Mouse (Mus musculus) T-helper 17 cell (primary cell): ENCODE data around the gene Pak3.

ENCODE experiments used
- in situ Hi-C, 2 experiments: fragments of 300-600 bp; cut with MboI, MseI; formaldehyde crosslinking; loops; 1 replicate in 1 of 2; 2 replicates in 1 of 2; pipeline ENCODE4 v1.15.1; 2025; ENCODE audit warnings: high pct_unique_total_duplicates in 2 of 2

The Pak3 gene

GRCm38 (mm10) chrX:143664221-143665150 is 146.1 kb downstream of the Pak3 start:
- in situ Hi-C loops: no loop called here

DNA sequence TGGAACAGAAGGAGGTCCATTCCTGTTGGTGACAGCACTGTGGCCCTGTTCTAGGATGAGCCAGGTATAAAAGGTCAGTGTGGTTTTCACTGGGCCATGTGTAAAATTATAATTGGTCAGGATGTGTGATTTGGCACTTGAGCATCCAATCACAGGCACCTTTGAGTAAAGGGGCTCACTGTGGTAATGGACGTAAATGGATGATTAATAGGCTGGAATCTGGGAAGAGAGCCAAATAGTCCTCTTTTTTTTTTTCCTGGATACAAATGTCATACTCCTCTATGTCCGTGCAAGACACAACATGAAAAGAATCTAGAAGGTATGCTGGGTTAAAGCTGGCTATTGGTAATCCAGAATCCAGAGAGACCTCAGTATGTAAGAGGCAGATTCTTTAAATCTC is 147.4 kb downstream of the Pak3 start:
- in situ Hi-C loops: no loop called here

DNA sequence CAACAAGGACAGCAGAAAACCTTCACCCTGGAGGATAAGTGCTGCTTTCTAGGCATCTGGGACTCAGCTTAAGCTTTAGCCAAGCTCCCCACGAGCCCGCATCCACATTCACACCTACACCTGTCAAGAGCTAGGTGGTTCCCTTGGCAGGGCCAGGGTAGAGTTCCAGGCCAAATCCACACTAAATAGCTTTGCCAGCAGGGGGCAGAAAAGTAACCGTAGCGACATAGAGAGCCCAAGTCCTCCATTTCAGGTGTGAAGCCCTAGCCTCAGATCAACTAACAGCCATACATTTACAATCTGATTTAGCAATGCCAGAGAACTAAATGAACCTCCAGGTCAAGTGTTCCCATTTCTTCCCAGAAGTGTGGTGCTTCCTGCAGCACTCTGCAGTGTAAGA is 148.6 kb downstream of the Pak3 start:
- in situ Hi-C loops: no loop called here

- in situ Hi-C loops: no loop called here
These were observed 149.9 kb downstream of the Pak3 start for GRCm38 (mm10) chrX:143668242-143668641.

GRCm38 (mm10) chrX:143678566-143678965 is 160.2 kb downstream of the Pak3 start:
- in situ Hi-C loops: no loop called here

DNA sequence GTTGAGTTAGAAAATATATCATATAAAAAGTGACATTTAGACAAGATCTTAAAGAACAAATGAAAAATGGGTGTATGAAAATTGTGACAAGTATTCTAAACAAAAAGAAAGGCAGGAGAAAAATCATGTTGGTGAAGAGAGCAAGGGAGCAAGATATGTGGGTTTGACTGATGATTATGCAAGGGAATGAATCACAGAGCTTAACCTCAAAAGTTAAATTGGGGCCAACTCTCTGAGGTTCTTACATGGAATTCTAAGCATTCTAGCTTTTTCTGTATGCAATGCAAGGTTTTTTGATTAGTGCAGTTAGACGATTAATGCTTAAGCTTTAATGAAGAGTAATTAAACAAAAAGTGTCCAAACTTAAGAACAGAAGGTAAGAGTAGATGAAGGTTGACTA is 203.9 kb downstream of the Pak3 start:
- in situ Hi-C loops: no loop called here

DNA sequence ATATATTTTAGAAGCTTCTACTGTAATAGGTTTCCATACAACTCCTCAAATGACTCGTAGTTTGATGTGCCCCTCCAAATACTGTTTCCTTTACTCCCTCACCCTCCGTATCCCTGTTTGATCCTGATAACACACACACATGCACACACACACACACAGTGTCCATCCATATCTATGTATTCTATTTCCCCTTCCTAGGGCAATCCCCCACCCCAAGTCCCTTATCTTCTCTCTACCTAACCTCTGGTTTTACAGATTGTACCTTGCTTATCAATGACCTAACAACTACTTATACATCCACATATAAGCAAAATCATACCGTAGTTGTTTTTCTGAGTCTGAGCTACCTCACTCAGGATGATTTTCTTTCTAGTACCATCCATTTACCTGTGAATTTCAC is 207.0 kb downstream of the Pak3 start:
- in situ Hi-C loops: loop anchor here in 1 of 2 experiments (25.0 kb wide), 1 partner anchor 562 kb away; no protein-coding TSS in a partner anchor

DNA sequence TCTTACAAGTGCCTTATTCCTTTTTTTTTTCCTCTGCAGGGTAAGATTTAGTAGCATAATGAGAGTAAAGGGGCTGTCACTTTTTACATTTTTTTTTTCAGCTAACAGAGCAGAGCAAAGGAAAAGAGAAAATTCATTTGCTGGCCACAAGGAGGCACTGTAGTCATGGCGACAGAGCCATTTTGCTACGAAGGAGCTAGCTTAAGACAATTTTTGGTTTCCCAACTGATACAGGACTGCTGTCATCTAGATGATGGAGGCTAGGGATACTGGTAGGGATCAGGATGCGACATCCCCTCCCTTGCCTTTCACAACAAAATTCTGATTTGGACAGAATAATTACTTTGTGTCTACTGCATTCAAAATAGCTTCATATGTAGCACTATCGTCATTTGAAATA is 217.6 kb downstream of the Pak3 start:
- in situ Hi-C loops: loop anchor here in 1 of 2 experiments (25.0 kb wide), 1 partner anchor 551 kb away; no protein-coding TSS in a partner anchor

GRCm38 (mm10) chrX:143739171-143739570 is 220.8 kb downstream of the Pak3 start:
- in situ Hi-C loops: loop anchor here in 1 of 2 experiments (25.0 kb wide), 1 partner anchor 548 kb away; no protein-coding TSS in a partner anchor

DNA sequence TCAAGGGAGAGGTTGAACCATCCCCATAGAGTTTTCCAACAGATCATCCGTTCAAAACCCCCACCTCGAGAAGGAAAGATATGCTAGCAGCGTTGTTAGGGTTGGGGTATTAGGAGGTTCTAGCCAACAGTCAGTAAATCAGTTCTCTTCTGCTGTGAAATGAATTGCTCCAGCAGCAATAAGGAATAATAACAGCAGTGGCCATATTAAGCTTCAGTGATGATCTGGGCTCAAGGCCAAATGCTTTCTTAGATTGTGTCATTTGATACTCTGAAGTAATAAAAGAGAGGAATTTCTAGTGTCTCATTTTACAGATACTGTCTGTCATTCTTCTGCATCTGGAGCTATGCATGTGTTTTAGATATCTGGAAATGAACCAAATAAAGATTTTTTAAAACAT is 244.2 kb downstream of the Pak3 start:
- in situ Hi-C loops: no loop called here

DNA sequence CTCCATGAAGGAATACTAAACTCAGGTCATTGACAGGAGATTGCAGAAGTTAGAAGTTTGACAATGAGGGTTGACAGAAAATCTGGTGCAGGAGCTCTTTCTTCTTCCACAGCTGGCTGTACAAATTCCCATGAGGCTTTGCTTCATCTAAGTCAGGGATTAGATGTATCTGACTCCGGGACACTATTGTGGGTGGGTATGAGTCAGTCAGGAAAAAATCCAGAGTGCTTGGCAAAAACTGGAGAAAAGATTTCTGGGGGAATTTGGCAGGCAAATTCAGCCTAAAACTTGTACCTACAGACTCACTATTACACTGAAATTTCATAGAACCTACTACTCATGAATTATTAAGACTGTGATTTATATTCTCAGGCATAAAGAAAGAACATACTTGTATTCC is 297.6 kb downstream of the Pak3 start:
- in situ Hi-C loops: no loop called here

GRCm38 (mm10) chrX:143818961-143819360 is 300.6 kb downstream of the Pak3 start:
- in situ Hi-C loops: no loop called here

DNA sequence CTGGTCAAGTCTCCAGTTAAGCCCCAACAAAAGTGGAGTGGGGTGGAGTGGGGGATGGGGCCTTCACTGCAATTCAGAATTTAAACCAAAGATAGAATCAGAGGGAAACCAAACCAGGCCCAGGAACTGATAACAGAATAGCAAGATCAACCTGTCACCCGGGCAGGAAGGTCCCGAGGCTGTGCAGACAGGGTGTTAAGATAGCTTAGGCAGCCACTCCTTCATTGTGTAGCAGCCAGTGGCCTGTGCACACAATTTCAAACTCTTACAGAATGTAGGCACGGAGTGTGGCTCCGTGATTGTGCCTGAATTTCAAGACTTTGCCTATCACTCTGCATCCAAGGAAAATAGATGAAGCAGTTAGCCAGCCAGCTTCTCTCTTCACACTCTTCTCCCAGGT is 308.1 kb downstream of the Pak3 start:
- in situ Hi-C loops: loop anchor here (10.0 to 25.0 kb wide), 2 partner anchors 1012 to 1414 kb away; no protein-coding TSS in a partner anchor

- in situ Hi-C loops: loop anchor here (10.0 to 25.0 kb wide), 2 partner anchors 1012 to 1415 kb away; no protein-coding TSS in a partner anchor
These were observed 308.8 kb downstream of the Pak3 start, which contains the start of gene Capn6 for GRCm38 (mm10) chrX:143827212-143827611. TSS of gene Capn6 (minus strand) at chrX:143827414.

GRCm38 (mm10) chrX:143846637-143847036 is 328.2 kb downstream of the Pak3 start:
- in situ Hi-C loops: loop anchor here in 1 of 2 experiments (25.0 kb wide), 1 partner anchor 1434 kb away; no protein-coding TSS in a partner anchor
